Mouse (Mus musculus): Measurements from ENCODE around the gene Gm16253. TPM values are rescaled to one million over a fixed set of nuclear protein-coding genes. Genes with fewer than 3 reads are reported as not detected.

The Gm16253 gene
- polyA plus RNA-seq (2014; fragmentation: Nextera tagmentation; extraction: Ambion mirVana), result 0.90 and 1.2 TPM in 2 replicates

DNA sequence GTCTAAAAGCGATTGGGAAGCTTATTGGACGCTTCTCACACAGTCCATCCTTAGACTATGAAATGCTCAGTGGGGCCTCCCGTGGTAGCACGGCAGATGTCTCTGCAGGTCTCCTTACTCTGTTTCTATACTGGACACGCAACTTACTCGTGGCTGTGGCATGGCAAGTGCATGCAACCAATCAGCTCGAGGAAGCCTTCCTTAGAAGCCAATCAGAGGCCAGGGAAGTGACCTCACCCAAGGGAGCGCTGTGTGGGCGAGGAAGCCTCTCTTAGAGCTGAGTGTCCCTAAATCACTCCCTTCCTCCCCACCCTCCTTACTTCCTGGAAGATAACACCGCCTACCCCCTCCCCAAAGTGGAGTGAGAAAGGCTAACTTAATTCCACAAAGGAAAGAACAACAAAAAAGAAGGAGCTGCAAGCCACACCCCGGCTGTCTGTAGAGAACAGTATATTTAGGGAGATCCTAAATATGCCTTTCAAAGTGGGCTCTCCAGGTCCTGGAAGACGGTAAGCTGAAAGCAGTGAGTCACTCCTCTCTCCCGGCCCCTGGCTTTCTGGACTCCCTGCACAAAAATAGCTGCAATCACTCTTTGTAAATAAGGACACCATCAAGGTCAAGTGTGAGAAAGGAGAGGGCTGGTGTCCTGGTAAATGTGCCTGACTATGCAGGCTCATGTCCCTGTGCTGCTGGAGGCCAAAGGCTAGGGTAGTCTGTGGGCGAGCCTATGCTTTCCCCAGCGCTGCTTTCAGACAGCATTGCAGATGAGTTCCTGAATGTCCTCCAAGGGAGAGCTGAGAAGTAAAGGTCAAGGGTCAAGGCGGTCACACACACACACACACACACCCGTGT lies at the start of gene Gm16253:
Gene Gm16253 (plus strand): TSS at position 295 of the 852 bp plus-strand sequence.
- ATAC-seq (ENCODE audit: low read depth), result peak; percentile 92
- Histone ChIP-seq H3K27ac (ENCODE audit: low read depth, low read length) (peak within 1 kb of the TSS; percentile 74), H3K9ac (replicated peaks; ENCODE audit: low read depth, low read length) (no peak within 1 kb of the TSS; the same call in 1 of the 2 replicates), H3K9me3 (ENCODE audit: control insufficient read depth, low read length) (no peaks in the 10 kb centered on the region), H3K4me1 (ENCODE audit: control insufficient read depth, insufficient read depth, low read length) (peaks cover 13% of the 10 kb centered on the region), H3K36me3 (ENCODE audit: control insufficient read depth, insufficient read depth, low read length) (no peaks in the 10 kb centered on the region), H3K27me3 (ENCODE audit: control insufficient read depth, insufficient read depth, low read length) (no peaks in the 10 kb centered on the region), H3K4me3 (ENCODE audit: low read depth, low read length) (peak within 1 kb of the TSS; percentile 16), H3K4me2 (ENCODE audit: low read depth, low read length) (peak within 1 kb of the TSS; percentile 51)
- 14% methylated on average over 17 of the region's 17 CpGs for WGBS

GRCm38 (mm10) chr3:96528506-96528905 lies 48.3 kb upstream of the Gm16253 start:
- WGBS, result 61% methylated on average over 9 of the region's 9 CpGs
- Histone ChIP-seq H3K4me2 (ENCODE audit: low read depth, low read length) (no peak overlapping the region), H3K9me3 (ENCODE audit: control insufficient read depth, low read length) (no peaks in the 10 kb centered on the region), H3K27ac (ENCODE audit: low read depth, low read length) (no peak overlapping the region), H3K4me1 (ENCODE audit: control insufficient read depth, insufficient read depth, low read length) (0 out of 2 replicates have a peak, but pooled peaks cover 6% of the 10 kb centered on the region), H3K4me3 (ENCODE audit: low read depth, low read length) (no peak overlapping the region), H3K27me3 (ENCODE audit: control insufficient read depth, insufficient read depth, low read length) (peaks cover 10% of the 10 kb centered on the region), H3K36me3 (ENCODE audit: control insufficient read depth, insufficient read depth, low read length) (no peaks in the 10 kb centered on the region), H3K9ac (replicated peaks; ENCODE audit: low read depth, low read length) (no peak overlapping the region)
- no peak for ATAC-seq (ENCODE audit: low read depth)

DNA sequence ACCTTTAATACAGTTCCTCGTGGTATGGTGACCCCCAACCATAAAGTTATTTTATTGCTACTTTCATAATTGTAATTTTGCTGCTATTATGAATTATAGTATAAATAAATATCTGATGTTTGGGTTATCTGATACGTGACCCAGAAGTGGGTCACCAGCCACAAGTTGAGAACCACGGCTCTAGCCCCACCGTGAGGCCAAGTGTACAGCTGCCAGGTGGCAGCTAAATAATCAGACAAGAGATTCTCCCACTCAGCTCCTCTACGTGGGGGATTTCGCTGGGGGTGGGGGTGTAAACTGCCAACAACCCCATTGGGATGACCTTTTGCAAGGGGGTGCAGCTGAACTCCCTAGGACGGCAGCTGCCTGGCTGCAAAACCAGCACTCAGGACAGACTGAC lies 44.7 kb upstream of the Gm16253 start:
- peaks cover 7% of the 10 kb centered on the region for H3K27me3 ChIP-seq (ENCODE audit: control insufficient read depth, insufficient read depth, low read length)
- no peaks in the 10 kb centered on the region for H3K9me3 ChIP-seq (ENCODE audit: control insufficient read depth, low read length)
- 0 out of 2 replicates have a peak, but pooled peaks cover 4% of the 10 kb centered on the region for H3K4me1 ChIP-seq (ENCODE audit: control insufficient read depth, insufficient read depth, low read length)
- no peak overlapping the region for H3K27ac ChIP-seq (ENCODE audit: low read depth, low read length)
- H3K4me2 ChIP-seq (ENCODE audit: low read depth, low read length), result no peak overlapping the region
- no peak for ATAC-seq (ENCODE audit: low read depth)
- 68% methylated on average over 7 of the region's 7 CpGs for WGBS
- H3K9ac ChIP-seq (replicated peaks; ENCODE audit: low read depth, low read length), result no peak overlapping the region
- no peaks in the 10 kb centered on the region for H3K36me3 ChIP-seq (ENCODE audit: control insufficient read depth, insufficient read depth, low read length)
- H3K4me3 ChIP-seq (ENCODE audit: low read depth, low read length), result no peak overlapping the region

- Histone ChIP-seq H3K4me1 (ENCODE audit: control insufficient read depth, insufficient read depth, low read length) (no peaks in the 10 kb centered on the region), H3K4me3 (ENCODE audit: low read depth, low read length) (no peak overlapping the region), H3K9ac (replicated peaks; ENCODE audit: low read depth, low read length) (no peak overlapping the region), H3K36me3 (ENCODE audit: control insufficient read depth, insufficient read depth, low read length) (no peaks in the 10 kb centered on the region), H3K4me2 (ENCODE audit: low read depth, low read length) (no peak overlapping the region), H3K27me3 (ENCODE audit: control insufficient read depth, insufficient read depth, low read length) (no peaks in the 10 kb centered on the region), H3K27ac (ENCODE audit: low read depth, low read length) (no peak overlapping the region), H3K9me3 (ENCODE audit: control insufficient read depth, low read length) (no peaks in the 10 kb centered on the region)
- 49% methylated on average over 2 of the region's 2 CpGs for WGBS
- no peak for ATAC-seq (ENCODE audit: low read depth)
Observed at GRCm38 (mm10) chr3:96534300-96534699, 42.5 kb upstream of the Gm16253 start.

DNA sequence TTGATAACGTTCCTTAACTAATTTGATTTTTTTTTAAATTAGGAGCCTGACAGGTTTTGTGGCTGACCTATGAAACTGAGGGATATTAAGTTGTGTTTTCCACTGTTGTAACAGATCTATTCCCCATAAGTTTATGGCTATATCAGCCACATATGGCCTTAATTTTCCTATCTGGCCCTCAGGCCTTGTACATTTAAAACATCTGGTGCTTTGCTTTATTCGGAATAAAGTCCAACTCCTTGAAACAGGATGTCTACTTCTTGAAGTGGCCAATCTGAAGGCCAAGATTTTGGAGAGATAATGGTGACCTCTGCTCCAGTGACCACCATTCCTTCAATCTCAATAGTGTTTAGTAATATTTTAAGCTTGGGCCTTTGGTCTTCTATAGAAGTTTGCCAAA lies 37.5 kb upstream of the Gm16253 start:
- Histone ChIP-seq H3K36me3 (ENCODE audit: control insufficient read depth, insufficient read depth, low read length) (no peaks in the 10 kb centered on the region), H3K4me1 (ENCODE audit: control insufficient read depth, insufficient read depth, low read length) (no peaks in the 10 kb centered on the region), H3K9me3 (ENCODE audit: control insufficient read depth, low read length) (no peaks in the 10 kb centered on the region), H3K27ac (ENCODE audit: low read depth, low read length) (no peak overlapping the region), H3K9ac (replicated peaks; ENCODE audit: low read depth, low read length) (no peak overlapping the region), H3K4me3 (ENCODE audit: low read depth, low read length) (no peak overlapping the region), H3K27me3 (ENCODE audit: control insufficient read depth, insufficient read depth, low read length) (no peaks in the 10 kb centered on the region), H3K4me2 (ENCODE audit: low read depth, low read length) (no peak overlapping the region)
- ATAC-seq (ENCODE audit: low read depth), result no peak
- 80% methylated on average over 2 of the region's 2 CpGs for WGBS

DNA sequence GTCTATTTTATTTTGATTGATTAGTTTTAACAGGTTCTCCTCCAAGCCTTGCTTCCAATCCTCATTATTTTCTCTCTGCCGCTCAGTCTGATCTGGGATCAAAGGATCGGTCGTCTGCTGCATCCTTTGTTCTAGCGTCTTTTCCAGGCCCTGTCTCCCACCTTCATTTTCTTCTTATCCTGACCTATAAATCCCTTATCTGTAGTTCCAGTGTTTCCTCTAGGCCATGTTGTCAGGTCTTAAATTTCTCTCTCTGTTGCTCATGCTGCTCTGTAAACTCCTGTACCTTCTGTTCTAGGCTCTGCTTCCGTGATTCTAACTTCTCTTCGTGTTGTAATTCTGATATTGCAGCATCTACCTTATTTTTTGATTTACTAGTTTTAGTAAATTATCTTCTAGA lies 36.0 kb upstream of the Gm16253 start:
- no peaks in the 10 kb centered on the region for H3K27me3 ChIP-seq (ENCODE audit: control insufficient read depth, insufficient read depth, low read length)
- H3K27ac ChIP-seq (ENCODE audit: low read depth, low read length), result no peak overlapping the region
- H3K9ac ChIP-seq (replicated peaks; ENCODE audit: low read depth, low read length), result no peak overlapping the region
- WGBS, result 28% methylated on average over 6 of the region's 6 CpGs
- no peaks in the 10 kb centered on the region for H3K36me3 ChIP-seq (ENCODE audit: control insufficient read depth, insufficient read depth, low read length)
- no peak for ATAC-seq (ENCODE audit: low read depth)
- no peak overlapping the region for H3K4me3 ChIP-seq (ENCODE audit: low read depth, low read length)
- H3K9me3 ChIP-seq (ENCODE audit: control insufficient read depth, low read length), result no peaks in the 10 kb centered on the region
- no peak overlapping the region for H3K4me2 ChIP-seq (ENCODE audit: low read depth, low read length)
- no peaks in the 10 kb centered on the region for H3K4me1 ChIP-seq (ENCODE audit: control insufficient read depth, insufficient read depth, low read length)

GRCm38 (mm10) chr3:96541328-96542078 lies 35.3 kb upstream of the Gm16253 start:
- WGBS, result 25% methylated on average over 14 of the region's 14 CpGs
- Histone ChIP-seq H3K4me1 (ENCODE audit: control insufficient read depth, insufficient read depth, low read length) (no peaks in the 10 kb centered on the region), H3K9ac (replicated peaks; ENCODE audit: low read depth, low read length) (no peak overlapping the region), H3K4me2 (ENCODE audit: low read depth, low read length) (no peak overlapping the region), H3K4me3 (ENCODE audit: low read depth, low read length) (no peak overlapping the region), H3K27me3 (ENCODE audit: control insufficient read depth, insufficient read depth, low read length) (no peaks in the 10 kb centered on the region), H3K9me3 (ENCODE audit: control insufficient read depth, low read length) (no peaks in the 10 kb centered on the region), H3K27ac (ENCODE audit: low read depth, low read length) (no peak overlapping the region), H3K36me3 (ENCODE audit: control insufficient read depth, insufficient read depth, low read length) (no peaks in the 10 kb centered on the region)
- ATAC-seq (ENCODE audit: low read depth), result peak; percentile 58; the same call in 1 of the 2 replicates

- Histone ChIP-seq H3K4me1 (ENCODE audit: control insufficient read depth, insufficient read depth, low read length) (no peaks in the 10 kb centered on the region), H3K36me3 (ENCODE audit: control insufficient read depth, insufficient read depth, low read length) (no peaks in the 10 kb centered on the region), H3K9me3 (ENCODE audit: control insufficient read depth, low read length) (no peaks in the 10 kb centered on the region), H3K9ac (replicated peaks; ENCODE audit: low read depth, low read length) (no peak overlapping the region), H3K4me2 (ENCODE audit: low read depth, low read length) (no peak overlapping the region), H3K4me3 (ENCODE audit: low read depth, low read length) (no peak overlapping the region), H3K27ac (ENCODE audit: low read depth, low read length) (no peak overlapping the region), H3K27me3 (ENCODE audit: control insufficient read depth, insufficient read depth, low read length) (no peaks in the 10 kb centered on the region)
- ATAC-seq (ENCODE audit: low read depth), result no peak
- WGBS, result 81% methylated on average over 8 of the region's 8 CpGs
Observed at GRCm38 (mm10) chr3:96542554-96542953, 34.2 kb upstream of the Gm16253 start.

GRCm38 (mm10) chr3:96543345-96543744 lies 33.4 kb upstream of the Gm16253 start:
- H3K27ac ChIP-seq (ENCODE audit: low read depth, low read length), result no peak overlapping the region
- no peak overlapping the region for H3K4me3 ChIP-seq (ENCODE audit: low read depth, low read length)
- H3K4me1 ChIP-seq (ENCODE audit: control insufficient read depth, insufficient read depth, low read length), result no peaks in the 10 kb centered on the region
- H3K9me3 ChIP-seq (ENCODE audit: control insufficient read depth, low read length), result no peaks in the 10 kb centered on the region
- no peak overlapping the region for H3K4me2 ChIP-seq (ENCODE audit: low read depth, low read length)
- no peak overlapping the region for H3K9ac ChIP-seq (replicated peaks; ENCODE audit: low read depth, low read length)
- no peak for ATAC-seq (ENCODE audit: low read depth)
- H3K27me3 ChIP-seq (ENCODE audit: control insufficient read depth, insufficient read depth, low read length), result no peaks in the 10 kb centered on the region
- WGBS, result 83% methylated on average over 11 of the region's 11 CpGs
- no peaks in the 10 kb centered on the region for H3K36me3 ChIP-seq (ENCODE audit: control insufficient read depth, insufficient read depth, low read length)

All from neural tube, embryonic 14.5 days (tissue).